Mouse (Mus musculus): ENCODE results near the gene Slc25a39. TPM values are rescaled to one million over a fixed set of nuclear protein-coding genes. Genes with fewer than 3 reads are reported as not detected.
A peak's percentile ranks its signal among the peaks of the same experiment; 100 is the strongest.

The Slc25a39 gene
- polyA plus RNA-seq, 1 experiment from 2014 or later, result 247 TPM

DNA sequence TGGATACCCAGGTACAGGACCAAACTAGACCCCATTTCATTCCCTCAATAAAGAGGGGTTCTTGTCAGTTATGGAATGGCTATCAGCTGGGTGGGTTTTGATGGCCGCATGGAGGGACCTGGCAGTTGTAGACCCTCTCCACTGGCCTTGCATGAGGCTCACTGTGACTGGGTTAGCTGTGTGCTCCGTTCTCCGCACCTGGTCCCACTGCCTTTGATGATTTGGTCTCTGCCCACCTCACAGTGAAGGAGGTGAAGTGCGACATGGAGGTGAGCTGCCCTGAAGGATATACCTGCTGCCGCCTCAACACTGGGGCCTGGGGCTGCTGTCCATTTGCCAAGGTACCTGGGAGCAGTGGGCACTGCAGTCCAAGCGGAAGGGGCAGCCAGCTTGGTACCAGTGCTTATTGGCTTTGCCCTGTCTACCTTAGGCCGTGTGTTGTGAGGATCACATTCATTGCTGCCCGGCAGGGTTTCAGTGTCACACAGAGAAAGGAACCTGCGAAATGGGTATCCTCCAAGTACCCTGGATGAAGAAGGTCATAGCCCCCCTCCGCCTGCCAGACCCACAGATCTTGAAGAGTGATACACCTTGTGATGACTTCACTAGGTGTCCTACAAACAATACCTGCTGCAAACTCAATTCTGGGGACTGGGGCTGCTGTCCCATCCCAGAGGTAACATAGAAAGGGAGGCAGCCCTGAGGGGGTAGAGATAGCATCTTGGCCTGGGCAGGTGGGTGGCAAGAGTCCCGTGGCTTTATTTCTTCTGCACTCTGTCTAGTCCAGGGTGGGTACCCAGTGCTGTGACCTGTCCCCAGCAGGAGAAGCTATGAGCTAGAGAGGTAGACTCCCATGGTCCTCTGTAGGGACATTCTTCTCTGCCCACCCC, 27.3 kb upstream of the Slc25a39 start:
- peaks cover 44% of the 10 kb centered on the region for H3K36me3 ChIP-seq
- H3K9me3 ChIP-seq, result no peaks in the 10 kb centered on the region
- peaks cover 37% of the 10 kb centered on the region for H3K4me1 ChIP-seq
- no peak for ATAC-seq (ENCODE audit: borderline replicate concordance, extremely low read depth, low FRiP score, low TSS enrichment)
- no peak overlapping the region for H3K4me3 ChIP-seq
- 0 out of 2 replicates have a peak, but pooled peaks cover 8% of the 10 kb centered on the region for H3K27me3 ChIP-seq
- no peak overlapping the region for H3K9ac ChIP-seq
- H3K27ac ChIP-seq, result no peak overlapping the region
- WGBS, result 89% methylated on average over 11 of the region's 11 CpGs
- no peak overlapping the region for H3K4me2 ChIP-seq

DNA sequence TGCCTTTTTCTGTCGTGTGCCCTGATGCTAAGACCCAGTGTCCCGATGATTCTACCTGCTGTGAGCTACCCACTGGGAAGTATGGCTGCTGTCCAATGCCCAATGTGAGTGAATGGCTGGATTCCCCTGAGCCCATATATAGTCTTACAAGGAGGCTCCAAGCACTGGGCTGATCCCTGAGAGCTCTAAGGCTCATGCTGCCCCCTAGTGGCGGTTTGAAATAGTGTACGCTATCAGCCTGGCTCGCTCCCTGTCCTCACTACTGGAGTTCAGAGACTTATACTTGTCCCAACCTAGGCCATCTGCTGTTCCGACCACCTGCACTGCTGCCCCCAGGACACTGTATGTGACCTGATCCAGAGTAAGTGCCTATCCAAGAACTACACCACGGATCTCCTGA, 26.7 kb upstream of the Slc25a39 start:
- WGBS, result 12% methylated on average over 7 of the region's 7 CpGs
- H3K4me2 ChIP-seq, result no peak overlapping the region
- peaks cover 38% of the 10 kb centered on the region for H3K36me3 ChIP-seq
- ATAC-seq (ENCODE audit: borderline replicate concordance, extremely low read depth, low FRiP score, low TSS enrichment), result no peak
- peaks cover 42% of the 10 kb centered on the region for H3K4me1 ChIP-seq
- 0 out of 2 replicates have a peak, but pooled peaks cover 4% of the 10 kb centered on the region for H3K27me3 ChIP-seq
- H3K9ac ChIP-seq, result no peak overlapping the region
- H3K4me3 ChIP-seq, result no peak overlapping the region
- H3K9me3 ChIP-seq, result no peaks in the 10 kb centered on the region
- no peak overlapping the region for H3K27ac ChIP-seq

DNA sequence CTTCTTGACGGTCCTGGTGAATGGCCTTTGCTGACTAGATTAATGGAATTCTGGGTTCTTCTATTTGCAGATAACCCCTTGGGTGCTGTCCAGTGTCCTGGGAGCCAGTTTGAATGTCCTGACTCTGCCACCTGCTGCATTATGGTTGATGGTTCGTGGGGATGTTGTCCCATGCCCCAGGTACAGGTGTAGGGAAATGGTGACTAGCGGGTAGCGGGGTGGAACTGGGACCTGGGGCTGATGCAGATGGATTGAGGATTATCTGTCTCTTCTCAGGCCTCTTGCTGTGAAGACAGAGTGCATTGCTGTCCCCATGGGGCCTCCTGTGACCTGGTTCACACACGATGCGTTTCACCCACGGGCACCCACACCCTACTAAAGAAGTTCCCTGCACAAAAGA, 26.1 kb upstream of the Slc25a39 start:
- Histone ChIP-seq H3K27me3 (no peaks in the 10 kb centered on the region), H3K4me2 (no peak overlapping the region), H3K9me3 (no peaks in the 10 kb centered on the region), H3K4me3 (no peak overlapping the region), H3K27ac (no peak overlapping the region), H3K9ac (no peak overlapping the region), H3K36me3 (peaks cover 32% of the 10 kb centered on the region), H3K4me1 (peaks cover 46% of the 10 kb centered on the region)
- no peak for ATAC-seq (ENCODE audit: borderline replicate concordance, extremely low read depth, low FRiP score, low TSS enrichment)
- WGBS, result 94% methylated on average over 7 of the region's 7 CpGs

DNA sequence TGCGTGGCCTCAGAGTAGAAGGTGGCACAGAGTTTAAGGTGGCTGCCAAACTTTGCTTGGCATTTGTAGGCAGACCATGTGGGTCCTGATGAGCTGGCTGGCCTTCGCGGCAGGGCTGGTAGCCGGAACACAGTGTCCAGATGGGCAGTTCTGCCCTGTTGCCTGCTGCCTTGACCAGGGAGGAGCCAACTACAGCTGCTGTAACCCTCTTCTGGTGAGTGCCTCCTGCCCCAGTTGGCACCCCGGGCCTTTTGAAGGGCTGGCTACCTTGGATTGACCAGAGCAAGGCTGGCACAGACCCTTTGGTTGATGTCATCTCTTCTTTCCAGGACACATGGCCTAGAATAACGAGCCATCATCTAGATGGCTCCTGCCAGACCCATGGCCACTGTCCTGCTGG, 25.1 kb upstream of the Slc25a39 start:
- Histone ChIP-seq H3K4me1 (peaks cover 37% of the 10 kb centered on the region), H3K36me3 (peaks cover 27% of the 10 kb centered on the region), H3K9me3 (no peaks in the 10 kb centered on the region), H3K9ac (no peak overlapping the region), H3K27ac (no peak overlapping the region), H3K27me3 (no peaks in the 10 kb centered on the region), H3K4me2 (no peak overlapping the region), H3K4me3 (no peak overlapping the region)
- ATAC-seq (ENCODE audit: borderline replicate concordance, extremely low read depth, low FRiP score, low TSS enrichment), result no peak
- WGBS, result 92% methylated on average over 6 of the region's 6 CpGs

DNA sequence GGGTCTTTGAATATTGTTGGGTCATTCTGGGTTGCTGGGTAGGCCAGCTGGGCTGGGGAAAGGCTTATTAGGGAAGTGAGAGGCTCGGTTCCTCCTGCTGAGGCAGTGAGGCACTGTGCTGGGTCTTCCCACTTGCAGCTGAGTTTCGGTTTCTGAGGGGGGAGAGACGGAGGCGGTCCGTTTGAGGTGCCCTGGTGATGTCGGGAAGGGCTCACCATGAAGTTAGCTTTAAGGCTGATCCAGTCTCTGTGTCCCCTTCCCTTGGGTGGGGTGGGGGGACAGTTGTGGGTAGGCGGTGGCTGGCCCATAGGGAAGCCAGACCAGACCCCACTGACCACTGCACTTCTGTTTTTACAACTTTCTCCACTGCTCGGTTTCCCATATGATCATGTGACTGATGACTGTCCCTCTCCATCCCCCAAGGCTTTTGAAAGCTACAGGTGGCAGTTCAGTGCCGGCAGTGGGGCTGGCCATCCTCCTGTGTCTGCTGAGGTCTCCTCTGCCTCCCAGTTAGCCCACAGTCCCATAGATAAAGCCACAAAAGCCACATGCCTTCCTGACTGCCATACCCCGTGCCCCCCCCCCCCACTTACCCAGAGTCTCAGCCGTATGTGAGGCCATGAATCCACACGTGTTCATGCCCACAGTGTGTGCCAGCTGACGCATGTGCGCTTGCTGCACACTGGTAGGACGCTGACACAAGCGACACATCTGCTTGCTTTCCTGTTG, 24.5 kb upstream of the Slc25a39 start:
- Histone ChIP-seq H3K9ac (no peak overlapping the region), H3K36me3 (peaks cover 24% of the 10 kb centered on the region), H3K4me2 (no peak overlapping the region), H3K4me1 (peaks cover 30% of the 10 kb centered on the region), H3K4me3 (no peak overlapping the region), H3K27ac (no peak overlapping the region), H3K27me3 (no peaks in the 10 kb centered on the region), H3K9me3 (no peaks in the 10 kb centered on the region)
- ATAC-seq (ENCODE audit: borderline replicate concordance, extremely low read depth, low FRiP score, low TSS enrichment), result no peak
- WGBS, result 49% methylated on average over 16 of the region's 16 CpGs

DNA sequence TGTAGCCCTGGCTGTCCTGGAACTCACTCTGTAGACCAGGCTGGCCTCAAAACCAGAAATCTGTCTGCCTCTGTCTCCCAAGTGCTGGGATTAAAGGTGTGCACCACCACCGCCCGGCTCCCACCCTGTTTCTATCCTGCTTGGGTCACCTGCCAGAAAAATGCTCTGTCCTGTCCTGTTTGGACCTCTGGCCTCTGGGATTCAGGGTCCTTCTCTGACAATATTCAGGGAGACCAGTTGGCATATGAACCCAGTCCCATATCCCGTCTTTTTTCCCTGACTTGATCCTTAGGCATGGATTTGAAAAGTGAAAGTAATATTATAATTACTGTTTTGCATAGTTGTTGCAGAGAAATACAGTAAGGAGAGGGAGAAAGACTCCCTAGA, 24.0 kb upstream of the Slc25a39 start:
- 81% methylated on average over 3 of the region's 3 CpGs for WGBS

DNA sequence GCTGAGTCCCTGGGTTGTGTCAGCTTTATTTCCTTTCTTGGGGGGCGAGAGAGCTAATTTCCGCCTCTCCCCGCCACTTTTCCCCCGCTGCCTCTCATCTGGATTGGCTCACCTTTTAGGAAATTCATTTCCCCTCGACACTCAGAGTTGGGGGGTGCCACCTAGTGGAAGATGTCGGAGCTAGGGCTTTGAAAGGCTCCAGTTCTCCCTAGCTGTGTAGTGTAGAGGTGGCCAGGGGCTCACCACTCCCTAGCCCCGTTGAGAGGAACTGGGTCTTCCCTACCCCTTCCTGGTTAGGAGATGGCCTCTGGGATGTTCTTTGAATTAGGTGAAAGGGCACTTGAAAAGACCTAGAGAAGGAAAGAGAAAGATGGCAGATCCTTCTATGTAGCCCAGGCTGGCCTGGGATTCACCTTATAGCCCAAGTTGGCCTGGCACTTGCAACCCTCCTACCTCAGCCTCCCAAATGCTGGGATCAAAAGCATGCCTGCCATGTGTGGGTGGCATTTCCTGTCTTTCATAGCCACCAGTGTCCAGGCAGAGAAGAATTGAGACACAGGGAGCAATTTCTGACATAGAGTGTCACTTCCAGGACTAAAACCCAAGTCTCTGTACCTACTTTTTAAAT, 23.4 kb upstream of the Slc25a39 start:
- peak overlapping the region; percentile 68 for H3K4me3 ChIP-seq

More for the DNA sequence above, 24.0 kb upstream of the Slc25a39 start:
- H3K4me2 ChIP-seq, result no peak overlapping the region
- H3K27me3 ChIP-seq, result no peaks in the 10 kb centered on the region
- peaks cover 25% of the 10 kb centered on the region for H3K4me1 ChIP-seq
- H3K36me3 ChIP-seq, result peaks cover 20% of the 10 kb centered on the region
- ATAC-seq (ENCODE audit: borderline replicate concordance, extremely low read depth, low FRiP score, low TSS enrichment), result no peak
- no peak overlapping the region for H3K27ac ChIP-seq
- no peak overlapping the region for H3K4me3 ChIP-seq
- no peak overlapping the region for H3K9ac ChIP-seq
- no peaks in the 10 kb centered on the region for H3K9me3 ChIP-seq

DNA sequence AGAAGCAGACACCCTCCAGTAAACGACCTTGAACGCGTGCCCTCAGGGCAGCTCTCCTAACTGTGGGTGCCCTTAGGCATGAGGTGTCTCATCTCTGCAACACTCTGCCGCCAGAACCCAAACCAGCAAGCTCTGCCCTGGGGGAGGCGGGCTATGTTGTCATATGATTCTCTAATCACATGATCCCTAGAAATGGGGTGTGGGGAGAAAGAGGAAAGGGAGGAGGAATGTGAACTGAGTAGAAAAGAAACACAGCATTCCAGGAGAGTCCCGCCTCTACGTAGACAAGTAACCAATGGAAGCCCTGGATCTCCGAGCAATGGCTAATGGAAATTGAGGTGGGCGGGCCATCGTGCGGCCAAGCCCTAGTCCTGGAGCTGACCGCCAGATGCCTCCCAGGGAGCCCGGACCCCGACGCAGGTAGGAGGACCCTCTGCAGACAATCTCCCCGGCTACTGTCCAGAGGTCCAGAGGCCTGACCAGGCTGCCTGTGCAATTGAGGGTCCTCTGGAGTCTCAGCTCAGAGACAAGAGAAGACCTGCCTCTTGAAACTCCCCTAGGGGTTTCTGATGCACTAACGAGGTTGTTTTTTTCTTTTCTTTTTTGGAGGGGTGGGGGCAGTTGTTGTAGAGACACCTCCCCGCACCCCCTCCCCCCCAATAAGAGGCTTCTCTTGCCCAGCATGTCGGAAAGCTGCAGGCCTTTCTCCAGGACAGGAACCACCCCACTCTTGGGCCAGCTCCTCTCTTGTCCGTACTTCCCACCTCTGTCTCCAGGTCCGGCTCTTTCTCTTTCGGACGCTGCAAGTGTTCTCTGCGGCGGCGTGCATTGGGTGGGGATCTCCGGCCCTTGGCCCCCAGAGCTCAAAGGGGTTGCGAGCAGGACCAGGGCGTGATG, 22.6 kb upstream of the Slc25a39 start, which contains the start of gene Grn:
Grn (plus strand) TSS at position 195 of the 897 bp plus-strand sequence.
- Histone ChIP-seq H3K9ac (peak within 1 kb of the TSS; percentile 65), H3K27ac (peak within 1 kb of the TSS; percentile 86), H3K4me3 (peak within 1 kb of the TSS; percentile 68), H3K27me3 (no peaks in the 10 kb centered on the region), H3K4me1 (peaks cover 25% of the 10 kb centered on the region), H3K36me3 (peaks cover 9% of the 10 kb centered on the region), H3K9me3 (no peaks in the 10 kb centered on the region), H3K4me2 (peak within 1 kb of the TSS; percentile 94)
- ATAC-seq (ENCODE audit: borderline replicate concordance, extremely low read depth, low FRiP score, low TSS enrichment), result peak; percentile 92
- 0% methylated on average over 29 of the region's 29 CpGs for WGBS

More for the DNA sequence above, 23.4 kb upstream of the Slc25a39 start:
- Histone ChIP-seq H3K36me3 (peaks cover 16% of the 10 kb centered on the region), H3K4me2 (peak overlapping the region; percentile 94), H3K9ac (peak overlapping the region; percentile 65), H3K27me3 (no peaks in the 10 kb centered on the region), H3K27ac (peak overlapping the region; percentile 86), H3K4me1 (peaks cover 25% of the 10 kb centered on the region), H3K9me3 (no peaks in the 10 kb centered on the region)
- WGBS, result 2% methylated on average over 7 of the region's 7 CpGs
- ATAC-seq (ENCODE audit: borderline replicate concordance, extremely low read depth, low FRiP score, low TSS enrichment), result peak; percentile 19; the same call in 1 of the 2 replicates

DNA sequence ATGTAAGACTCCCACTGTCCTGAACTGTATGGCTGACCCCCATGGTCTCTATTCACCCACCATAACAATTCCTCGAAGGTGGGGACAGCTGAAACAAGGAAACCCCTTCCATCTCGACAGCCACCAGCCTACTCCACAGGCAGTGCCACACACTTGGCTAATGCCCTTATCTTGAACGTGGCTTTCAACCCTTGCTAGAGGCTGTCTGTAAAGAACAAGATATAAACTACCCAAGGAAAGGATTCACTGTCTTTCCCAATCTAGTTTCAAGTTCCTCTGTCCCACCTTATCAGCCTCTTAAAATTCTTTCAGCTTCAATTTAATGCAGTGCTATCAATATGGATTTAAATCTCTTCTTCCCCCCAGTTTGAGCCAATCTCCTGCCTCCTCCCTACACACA, 21.8 kb upstream of the Slc25a39 start:
- ATAC-seq (ENCODE audit: borderline replicate concordance, extremely low read depth, low FRiP score, low TSS enrichment), result no peak
- H3K9me3 ChIP-seq, result no peaks in the 10 kb centered on the region
- H3K4me1 ChIP-seq, result peaks cover 30% of the 10 kb centered on the region
- H3K4me3 ChIP-seq, result peak overlapping the region; percentile 68
- no peaks in the 10 kb centered on the region for H3K27me3 ChIP-seq
- H3K27ac ChIP-seq, result 0 out of 2 replicates have a peak overlapping the region, but pooled peaks have one; percentile 35
- peaks cover under 1% of the 10 kb centered on the region for H3K36me3 ChIP-seq
- H3K4me2 ChIP-seq, result peak overlapping the region; percentile 94
- WGBS, result 29% methylated on average over 3 of the region's 3 CpGs
- H3K9ac ChIP-seq, result peak overlapping the region; percentile 55

DNA sequence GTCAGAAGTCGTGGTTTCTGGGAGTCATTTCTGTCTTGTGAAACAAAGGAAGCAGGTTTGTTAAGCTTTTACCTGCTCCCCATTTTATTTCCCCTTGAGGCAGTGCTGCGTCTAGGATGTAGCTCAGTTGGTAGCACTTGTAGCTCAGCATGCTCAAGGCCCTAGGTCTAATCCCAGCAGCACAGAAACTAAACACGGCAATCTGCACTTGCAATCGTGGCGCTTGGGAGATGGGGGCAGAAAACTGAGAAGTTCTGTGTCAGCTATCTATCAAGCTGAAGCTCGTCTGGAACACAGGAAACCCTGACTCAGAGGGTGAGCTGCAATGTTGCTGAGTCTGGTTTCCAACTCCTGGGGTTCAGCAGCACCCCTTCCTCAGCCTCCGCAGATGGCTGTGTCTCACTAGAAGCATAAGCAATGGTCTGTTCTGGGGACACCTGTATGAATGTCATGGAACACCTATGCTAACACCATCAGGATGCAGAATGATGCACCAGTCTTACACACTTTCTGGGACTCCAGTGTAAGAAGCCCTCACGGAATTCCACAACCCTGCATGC, 21.3 kb upstream of the Slc25a39 start:
- Histone ChIP-seq H3K4me3 (peak overlapping the region; percentile 68; the same call in 1 of the 2 replicates), H3K9me3 (no peaks in the 10 kb centered on the region), H3K4me1 (peaks cover 28% of the 10 kb centered on the region), H3K36me3 (no peaks in the 10 kb centered on the region), H3K9ac (no peak overlapping the region), H3K27me3 (no peaks in the 10 kb centered on the region), H3K4me2 (peak overlapping the region; percentile 94), H3K27ac (0 out of 2 replicates have a peak overlapping the region, but pooled peaks have one; percentile 35)
- ATAC-seq (ENCODE audit: borderline replicate concordance, extremely low read depth, low FRiP score, low TSS enrichment), result no peak
- 69% methylated on average over 8 of the region's 8 CpGs for WGBS
